Mouse (Mus musculus): ENCODE measurements around the gene Bcl3. TPM values are rescaled to one million over a fixed set of nuclear protein-coding genes. Genes with fewer than 3 reads are reported as not detected.

The Bcl3 gene
- polyA plus RNA-seq, 1 experiment from 2014 or later = 1.8 TPM

GRCm38 (mm10) chr7:19770984-19771391, 51.6 kb downstream of the Bcl3 start, which contains the start of gene Bcam:
TSS of gene Bcam (minus strand) at chr7:19771016.
- Histone ChIP-seq H3K36me3 (no peaks in the 10 kb centered on the region), H3K4me3 (peak within 1 kb of the TSS; percentile 62), H3K27ac (replicated peaks) (peak within 1 kb of the TSS; percentile 78), H3K9me3 (replicated peaks) (no peaks in the 10 kb centered on the region), H3K27me3 (ENCODE audit: low read depth, poor library complexity, severe bottlenecking) (peaks cover 43% of the 10 kb centered on the region), H3K4me1 (peaks cover 30% of the 10 kb centered on the region)
- peak; percentile 26 for DNase-seq (ENCODE audit: low spot score)
- WGBS = under 1% methylated on average over 9 of the region's 9 CpGs

- no peaks in the 10 kb centered on the region for H3K36me3 ChIP-seq
- under 1% methylated on average over 28 of the region's 28 CpGs for WGBS
- H3K4me1 ChIP-seq = peaks cover 30% of the 10 kb centered on the region
- H3K9me3 ChIP-seq (replicated peaks) = no peaks in the 10 kb centered on the region
- H3K27me3 ChIP-seq (ENCODE audit: low read depth, poor library complexity, severe bottlenecking) = peaks cover 43% of the 10 kb centered on the region
- DNase-seq (ENCODE audit: low spot score) = peak; percentile 85
- peak overlapping the region; percentile 78 for H3K27ac ChIP-seq (replicated peaks)
- H3K4me3 ChIP-seq = peak overlapping the region; percentile 62
These were observed 52.2 kb downstream of the Bcl3 start for GRCm38 (mm10) chr7:19770375-19770754.

GRCm38 (mm10) chr7:19769434-19770374, 52.9 kb downstream of the Bcl3 start:
- Histone ChIP-seq H3K4me3 (peak overlapping the region; percentile 62), H3K9me3 (replicated peaks) (no peaks in the 10 kb centered on the region), H3K27me3 (ENCODE audit: low read depth, poor library complexity, severe bottlenecking) (peaks cover 43% of the 10 kb centered on the region), H3K27ac (replicated peaks) (peak overlapping the region; percentile 78), H3K36me3 (no peaks in the 10 kb centered on the region), H3K4me1 (peaks cover 30% of the 10 kb centered on the region)
- 9% methylated on average over 16 of the region's 16 CpGs for WGBS
- no peak for DNase-seq (ENCODE audit: low spot score)

GRCm38 (mm10) chr7:19769001-19769400, 53.6 kb downstream of the Bcl3 start:
- no peak overlapping the region for H3K27ac ChIP-seq (replicated peaks)
- no peak for DNase-seq (ENCODE audit: low spot score)
- H3K4me3 ChIP-seq = peak overlapping the region; percentile 62; the same call in 1 of the 2 replicates
- 0 out of 2 replicates have a peak, but pooled peaks cover 5% of the 10 kb centered on the region for H3K36me3 ChIP-seq
- WGBS = 22% methylated on average over 4 of the region's 4 CpGs
- H3K4me1 ChIP-seq = peaks cover 30% of the 10 kb centered on the region
- 0 out of 2 replicates have a peak, but pooled peaks cover 2% of the 10 kb centered on the region for H3K9me3 ChIP-seq (replicated peaks)
- H3K27me3 ChIP-seq (ENCODE audit: low read depth, poor library complexity, severe bottlenecking) = peaks cover 43% of the 10 kb centered on the region

GRCm38 (mm10) chr7:19768251-19768650, 54.3 kb downstream of the Bcl3 start:
- Histone ChIP-seq H3K27ac (replicated peaks) (no peak overlapping the region), H3K27me3 (ENCODE audit: low read depth, poor library complexity, severe bottlenecking) (peaks cover 43% of the 10 kb centered on the region), H3K9me3 (replicated peaks) (0 out of 2 replicates have a peak, but pooled peaks cover 2% of the 10 kb centered on the region), H3K4me1 (peaks cover 30% of the 10 kb centered on the region), H3K36me3 (0 out of 2 replicates have a peak, but pooled peaks cover 5% of the 10 kb centered on the region), H3K4me3 (no peak overlapping the region)
- WGBS = 62% methylated on average over 14 of the region's 14 CpGs
- DNase-seq (ENCODE audit: low spot score) = no peak

GRCm38 (mm10) chr7:19764581-19764980, 58.0 kb downstream of the Bcl3 start:
- WGBS = 89% methylated on average over 9 of the region's 9 CpGs
- no peak for DNase-seq (ENCODE audit: low spot score)
- Histone ChIP-seq H3K27ac (replicated peaks) (no peak overlapping the region), H3K36me3 (0 out of 2 replicates have a peak, but pooled peaks cover 5% of the 10 kb centered on the region), H3K4me3 (no peak overlapping the region), H3K4me1 (peaks cover 10% of the 10 kb centered on the region), H3K27me3 (ENCODE audit: low read depth, poor library complexity, severe bottlenecking) (peaks cover 15% of the 10 kb centered on the region), H3K9me3 (replicated peaks) (0 out of 2 replicates have a peak, but pooled peaks cover 2% of the 10 kb centered on the region)

GRCm38 (mm10) chr7:19763829-19764477, 58.6 kb downstream of the Bcl3 start:
- H3K9me3 ChIP-seq (replicated peaks) = 0 out of 2 replicates have a peak, but pooled peaks cover 2% of the 10 kb centered on the region

GRCm38 (mm10) chr7:19762283-19762682, 60.3 kb downstream of the Bcl3 start:
- no peak overlapping the region for H3K27ac ChIP-seq (replicated peaks)
- 0 out of 2 replicates have a peak, but pooled peaks cover 2% of the 10 kb centered on the region for H3K9me3 ChIP-seq (replicated peaks)
- DNase-seq (ENCODE audit: low spot score) = no peak
- H3K4me1 ChIP-seq = no peaks in the 10 kb centered on the region
- H3K4me3 ChIP-seq = no peak overlapping the region
- H3K36me3 ChIP-seq = 0 out of 2 replicates have a peak, but pooled peaks cover 5% of the 10 kb centered on the region
- 88% methylated on average over 11 of the region's 11 CpGs for WGBS
- no peaks in the 10 kb centered on the region for H3K27me3 ChIP-seq (ENCODE audit: low read depth, poor library complexity, severe bottlenecking)

More at GRCm38 (mm10) chr7:19763829-19764477, 58.6 kb downstream of the Bcl3 start:
- 0 out of 2 replicates have a peak, but pooled peaks cover 5% of the 10 kb centered on the region for H3K36me3 ChIP-seq
- H3K4me1 ChIP-seq = peaks cover 4% of the 10 kb centered on the region
- DNase-seq (ENCODE audit: low spot score) = no peak
- H3K27ac ChIP-seq (replicated peaks) = no peak overlapping the region
- H3K27me3 ChIP-seq (ENCODE audit: low read depth, poor library complexity, severe bottlenecking) = peaks cover 9% of the 10 kb centered on the region
- WGBS = 90% methylated on average over 13 of the region's 13 CpGs
- H3K4me3 ChIP-seq = no peak overlapping the region

- WGBS = 89% methylated on average over 13 of the region's 13 CpGs
- H3K27me3 ChIP-seq (ENCODE audit: low read depth, poor library complexity, severe bottlenecking) = no peaks in the 10 kb centered on the region
- H3K36me3 ChIP-seq = 0 out of 2 replicates have a peak, but pooled peaks cover 5% of the 10 kb centered on the region
- H3K9me3 ChIP-seq (replicated peaks) = 0 out of 2 replicates have a peak, but pooled peaks cover 2% of the 10 kb centered on the region
- no peak overlapping the region for H3K4me3 ChIP-seq
- no peak for DNase-seq (ENCODE audit: low spot score)
- no peaks in the 10 kb centered on the region for H3K4me1 ChIP-seq
- no peak overlapping the region for H3K27ac ChIP-seq (replicated peaks)
These were observed 62.5 kb downstream of the Bcl3 start for GRCm38 (mm10) chr7:19760021-19760420.

GRCm38 (mm10) chr7:19758623-19759022, 63.9 kb downstream of the Bcl3 start:
- no peaks in the 10 kb centered on the region for H3K36me3 ChIP-seq
- no peak for DNase-seq (ENCODE audit: low spot score)
- H3K27me3 ChIP-seq (ENCODE audit: low read depth, poor library complexity, severe bottlenecking) = no peaks in the 10 kb centered on the region
- 89% methylated on average over 13 of the region's 13 CpGs for WGBS
- no peaks in the 10 kb centered on the region for H3K4me1 ChIP-seq
- no peaks in the 10 kb centered on the region for H3K9me3 ChIP-seq (replicated peaks)
- H3K27ac ChIP-seq (replicated peaks) = no peak overlapping the region
- no peak overlapping the region for H3K4me3 ChIP-seq
